Mouse (Mus musculus): Measurements from ENCODE around the gene Fam76b. TPM values are rescaled to one million over a fixed set of nuclear protein-coding genes. Genes with fewer than 3 reads are reported as not detected.

Fam76b gene
- polyA plus RNA-seq, 1 experiment from 2014 or later: 23.2 TPM

- Histone ChIP-seq H3K9ac (ENCODE audit: low read length) (no peak overlapping the region), H3K4me2 (ENCODE audit: low read length) (no peak overlapping the region), H3K36me3 (ENCODE audit: control insufficient read depth, insufficient read depth, low read length) (no peaks in the 10 kb centered on the region), H3K9me3 (replicated peaks; ENCODE audit: control insufficient read depth, low read length) (no peaks in the 10 kb centered on the region), H3K27me3 (replicated peaks; ENCODE audit: control insufficient read depth, insufficient read depth, low read length) (no peaks in the 10 kb centered on the region), H3K4me1 (ENCODE audit: control insufficient read depth, insufficient read depth, low read length) (no peaks in the 10 kb centered on the region), H3K27ac (ENCODE audit: low read depth, low read length) (no peak overlapping the region), H3K4me3 (ENCODE audit: low read depth, low read length) (no peak overlapping the region)
- DNase-seq (ENCODE audit: low spot score) (peak; percentile 33), ATAC-seq (peak; percentile 47; the same call in 1 of the 2 replicates)
- 78% methylated on average over 19 of the region's 19 CpGs for WGBS
Observed at GRCm38 (mm10) chr9:13898510-13899305, 71.2 kb downstream of the Fam76b start.

GRCm38 (mm10) chr9:13902030-13902429 is 74.5 kb downstream of the Fam76b start:
- no peaks in the 10 kb centered on the region for H3K36me3 ChIP-seq (ENCODE audit: control insufficient read depth, insufficient read depth, low read length)
- no peaks in the 10 kb centered on the region for H3K4me1 ChIP-seq (ENCODE audit: control insufficient read depth, insufficient read depth, low read length)
- H3K27me3 ChIP-seq (replicated peaks; ENCODE audit: control insufficient read depth, insufficient read depth, low read length): no peaks in the 10 kb centered on the region
- no peak overlapping the region for H3K9ac ChIP-seq (ENCODE audit: low read length)
- H3K9me3 ChIP-seq (replicated peaks; ENCODE audit: control insufficient read depth, low read length): no peaks in the 10 kb centered on the region
- H3K4me3 ChIP-seq (ENCODE audit: low read depth, low read length): no peak overlapping the region
- no peak overlapping the region for H3K4me2 ChIP-seq (ENCODE audit: low read length)
- DNase-seq (ENCODE audit: low spot score): no peak
- 96% methylated on average over 3 of the region's 3 CpGs for WGBS
- H3K27ac ChIP-seq (ENCODE audit: low read depth, low read length): no peak overlapping the region
- no peak for ATAC-seq

GRCm38 (mm10) chr9:13904091-13904779 is 76.7 kb downstream of the Fam76b start:
- H3K27me3 ChIP-seq (replicated peaks; ENCODE audit: control insufficient read depth, insufficient read depth, low read length): no peaks in the 10 kb centered on the region
- no peak for DNase-seq (ENCODE audit: low spot score)
- no peaks in the 10 kb centered on the region for H3K9me3 ChIP-seq (replicated peaks; ENCODE audit: control insufficient read depth, low read length)
- H3K4me2 ChIP-seq (ENCODE audit: low read length): no peak overlapping the region
- no peak overlapping the region for H3K27ac ChIP-seq (ENCODE audit: low read depth, low read length)
- H3K9ac ChIP-seq (ENCODE audit: low read length): no peak overlapping the region
- ATAC-seq: no peak
- H3K4me3 ChIP-seq (ENCODE audit: low read depth, low read length): no peak overlapping the region
- WGBS: 91% methylated on average over 5 of the region's 5 CpGs
- H3K36me3 ChIP-seq (ENCODE audit: control insufficient read depth, insufficient read depth, low read length): no peaks in the 10 kb centered on the region
- no peaks in the 10 kb centered on the region for H3K4me1 ChIP-seq (ENCODE audit: control insufficient read depth, insufficient read depth, low read length)

Other genes with a start within 250 kb of the Fam76b start
- 57.5 and 64.7 TPM in 2 replicates for gene Mtmr2, start 79.3 kb upstream of the Fam76b start, polyA plus RNA-seq (2014; fragmentation: Nextera tagmentation; extraction: Ambion mirVana)
- gene Cep57, start 609 bp upstream of the Fam76b start, polyA plus RNA-seq (2014; fragmentation: Nextera tagmentation; extraction: Ambion mirVana): 46.5 and 47.3 TPM in 2 replicates

Measured in forebrain, embryonic 14.5 days (tissue).